Mouse (Mus musculus) kidney, adult 18-20 months (tissue): ENCODE data around the gene Adcy9.

ENCODE experiments used
- DNase-seq: peaks from one replicate; pipeline ENCODE4 v3.0.0; 2021

Gene Adcy9

DNA sequence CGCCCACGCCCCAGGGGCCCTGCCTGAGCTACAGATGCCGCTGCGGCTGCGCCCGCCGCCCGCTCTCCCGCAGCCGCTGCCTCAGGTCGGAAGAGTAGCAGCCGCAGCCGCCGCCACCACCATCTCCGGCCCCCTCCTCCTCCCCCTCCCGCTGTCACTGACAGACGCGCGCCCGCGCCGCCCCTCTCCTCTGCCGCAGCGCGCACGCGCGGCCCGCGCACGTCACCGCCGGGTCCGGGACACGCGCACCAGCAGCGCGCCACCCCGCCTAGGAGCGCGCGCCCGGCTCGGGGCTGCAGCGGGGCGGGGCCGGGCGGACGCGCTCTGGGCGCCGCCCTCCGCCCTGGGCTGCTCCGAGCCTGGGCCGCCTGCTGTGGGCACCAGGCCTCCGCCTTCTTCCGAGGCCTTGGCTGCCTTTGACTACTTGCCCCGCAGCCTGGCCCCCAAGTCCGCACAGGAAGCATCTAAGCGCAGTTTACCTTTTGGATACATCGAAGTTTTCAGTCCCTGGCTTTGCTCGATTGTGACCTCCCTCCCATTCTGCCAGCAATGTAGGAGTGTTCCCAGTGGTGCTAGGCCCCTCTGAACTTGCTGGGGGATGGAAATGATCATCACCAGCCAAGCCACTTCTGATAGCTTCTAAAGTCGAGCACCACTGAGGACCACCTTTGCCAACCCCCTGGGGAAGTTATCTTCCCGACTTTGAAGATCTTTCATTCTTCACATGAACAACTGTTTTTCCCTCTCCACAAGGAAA lies at the start of gene Adcy9:
Adcy9 (minus strand) TSS at position 201 of the 757 bp plus-strand sequence.
- peak; percentile 93 for DNase-seq

GRCm38 (mm10) chr16:4469599-4470352 lies 49.5 kb upstream of the Adcy9 start:
- DNase-seq = no peak

DNA sequence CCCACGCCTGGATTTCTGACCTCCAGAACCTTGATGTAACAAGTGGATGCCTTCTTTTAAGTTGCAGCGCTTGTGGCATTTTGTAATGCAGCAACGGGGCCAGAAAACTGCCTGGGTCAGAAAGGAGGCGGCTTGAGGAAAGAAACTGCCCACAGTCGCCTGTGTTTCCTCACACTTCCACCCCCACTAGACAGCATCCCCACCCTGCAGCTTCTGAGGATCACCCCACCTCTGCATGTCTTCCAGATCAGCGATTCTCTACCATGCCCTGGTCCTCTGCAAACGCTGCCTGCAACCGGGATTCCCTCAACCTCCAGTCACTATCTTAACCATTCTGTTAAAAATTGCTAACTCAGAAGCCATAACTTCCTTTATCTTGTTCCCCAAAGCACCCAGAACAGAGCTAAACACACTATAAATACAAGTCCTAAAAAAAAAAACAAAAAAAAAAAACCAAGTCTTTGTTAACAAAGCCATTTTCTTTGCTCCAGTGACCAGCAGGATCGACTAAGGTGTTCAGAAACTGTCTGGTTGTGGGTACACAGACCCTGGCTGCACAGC lies 44.3 kb upstream of the Adcy9 start:
- DNase-seq = no peak

- no peak for DNase-seq
Measured at GRCm38 (mm10) chr16:4457927-4458326, 37.6 kb upstream of the Adcy9 start.

GRCm38 (mm10) chr16:4456391-4456790 lies 36.1 kb upstream of the Adcy9 start:
- no peak for DNase-seq

GRCm38 (mm10) chr16:4455693-4456092 lies 35.4 kb upstream of the Adcy9 start:
- DNase-seq = no peak

DNA sequence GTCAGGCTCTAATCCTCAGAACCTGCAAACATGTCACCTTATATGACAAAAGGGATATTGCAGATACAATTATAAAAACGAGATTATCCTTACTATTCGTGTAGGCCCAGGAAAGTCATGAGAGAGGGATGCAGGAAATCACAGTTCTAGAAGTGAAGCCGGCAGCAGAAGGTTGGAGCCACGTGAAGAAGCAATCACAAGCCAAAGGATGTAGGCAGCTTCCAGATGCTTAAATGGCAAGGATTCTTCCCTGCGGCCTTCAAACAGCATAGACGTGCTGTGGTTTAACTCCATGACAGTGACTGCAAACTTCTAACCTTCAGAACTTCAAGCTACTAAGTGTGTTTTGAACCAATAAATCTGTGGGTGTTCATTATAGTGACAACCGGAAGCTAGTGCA lies 34.3 kb upstream of the Adcy9 start:
- DNase-seq = no peak

DNA sequence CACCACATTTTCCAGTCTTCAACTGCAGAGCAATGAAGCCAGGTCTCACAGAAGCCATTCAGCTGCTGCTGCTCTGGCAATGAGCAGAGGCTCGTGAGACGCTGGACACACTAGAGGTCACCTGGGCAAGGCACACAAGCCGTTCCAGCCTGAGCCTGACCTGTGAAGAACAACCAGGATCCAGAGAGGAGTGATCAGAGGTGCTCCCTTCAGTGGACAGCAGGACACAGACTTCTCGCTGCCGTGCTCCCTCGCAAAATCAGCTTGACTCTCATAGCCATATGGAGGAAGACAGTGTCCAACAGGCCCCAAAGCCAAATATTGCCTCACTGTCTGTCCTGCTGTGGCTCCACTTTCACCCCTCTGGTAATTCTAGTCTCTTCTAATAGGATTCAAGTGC lies 29.1 kb upstream of the Adcy9 start:
- DNase-seq = no peak

- peak; percentile 48 for DNase-seq
Measured at GRCm38 (mm10) chr16:4448235-4448634, 27.9 kb upstream of the Adcy9 start.

DNA sequence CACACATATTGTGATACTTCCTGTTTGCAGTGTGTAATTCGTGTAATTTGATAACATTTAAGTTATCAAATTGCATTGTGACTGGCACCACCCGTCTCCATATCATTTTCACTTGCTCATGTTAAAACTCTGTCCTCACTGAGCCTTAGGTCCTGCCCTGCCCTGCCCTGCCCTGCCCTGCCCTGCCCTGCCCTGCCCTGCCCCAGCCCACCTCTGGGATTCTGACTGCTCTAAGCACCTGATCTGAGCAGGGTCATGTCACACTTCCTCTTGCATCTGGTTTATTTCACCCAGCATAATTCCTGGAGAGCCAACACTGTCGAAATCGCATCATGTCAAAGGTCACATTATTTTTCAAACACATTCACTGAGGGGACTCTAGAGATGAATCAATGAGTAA lies 26.1 kb upstream of the Adcy9 start:
- DNase-seq = no peak

DNA sequence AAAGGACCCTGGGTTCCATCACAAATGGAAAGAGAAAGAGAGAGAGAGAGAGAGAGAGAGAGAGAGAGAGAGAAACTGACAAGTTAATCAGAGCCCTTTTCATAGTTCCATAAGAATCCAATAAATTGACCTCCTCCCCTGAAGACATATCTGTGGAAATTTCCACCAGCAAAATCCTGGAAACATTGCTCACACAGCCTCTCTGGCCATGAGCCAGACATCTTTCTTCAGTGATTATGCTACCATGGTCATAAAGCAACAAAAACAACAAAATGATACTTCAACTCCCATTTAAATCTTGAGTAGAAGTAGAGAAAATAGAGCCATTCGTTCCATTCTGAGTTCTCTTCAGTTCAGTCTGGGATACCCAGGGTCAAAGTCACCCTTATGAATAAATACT lies 24.1 kb upstream of the Adcy9 start:
- DNase-seq = no peak

GRCm38 (mm10) chr16:4439302-4440066 lies 19.2 kb upstream of the Adcy9 start:
- DNase-seq = peak; percentile 66

DNA sequence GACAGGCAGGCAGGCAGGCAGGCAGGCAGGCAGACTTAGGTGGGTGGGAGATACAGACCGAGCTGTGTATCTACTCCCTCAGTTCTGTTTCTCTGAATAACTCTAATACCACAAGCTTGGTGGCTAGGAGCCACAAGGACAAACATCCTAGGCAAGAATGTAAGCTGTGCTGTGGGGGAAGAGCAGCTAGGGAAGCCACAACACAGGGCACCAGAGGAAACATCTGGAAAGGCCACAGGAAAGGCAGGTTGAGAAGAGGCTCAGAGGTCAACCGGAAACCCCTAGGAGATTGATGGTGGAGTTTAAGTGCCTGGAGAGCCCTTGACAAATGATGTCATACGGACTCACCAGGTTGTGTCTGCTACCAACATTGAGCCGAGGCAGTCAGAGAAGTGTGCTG lies 16.4 kb upstream of the Adcy9 start:
- no peak for DNase-seq

- DNase-seq = no peak
Measured at GRCm38 (mm10) chr16:4435371-4435770, 15.1 kb upstream of the Adcy9 start.

- no peak for DNase-seq
Measured at GRCm38 (mm10) chr16:4431841-4432240, 11.5 kb upstream of the Adcy9 start.

DNA sequence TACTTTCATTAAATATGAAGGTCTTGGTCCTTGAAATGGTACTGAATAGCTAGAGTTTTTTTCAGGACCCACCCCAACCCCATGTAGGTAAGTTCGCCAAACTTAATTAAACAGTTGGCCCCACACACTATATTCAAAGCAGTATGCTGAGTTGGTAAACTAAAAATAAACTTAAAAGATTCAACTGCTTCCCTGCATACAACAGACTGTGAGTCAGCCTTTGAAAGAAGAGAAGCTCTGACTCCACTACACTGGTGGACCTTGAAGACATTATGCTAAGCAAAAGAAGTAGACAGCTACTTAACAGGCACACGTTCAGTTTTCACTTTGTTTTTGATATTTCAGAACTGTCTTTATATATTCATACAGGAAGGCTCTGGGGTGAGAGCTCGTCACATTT lies 10.7 kb upstream of the Adcy9 start:
- DNase-seq = no peak

DNA sequence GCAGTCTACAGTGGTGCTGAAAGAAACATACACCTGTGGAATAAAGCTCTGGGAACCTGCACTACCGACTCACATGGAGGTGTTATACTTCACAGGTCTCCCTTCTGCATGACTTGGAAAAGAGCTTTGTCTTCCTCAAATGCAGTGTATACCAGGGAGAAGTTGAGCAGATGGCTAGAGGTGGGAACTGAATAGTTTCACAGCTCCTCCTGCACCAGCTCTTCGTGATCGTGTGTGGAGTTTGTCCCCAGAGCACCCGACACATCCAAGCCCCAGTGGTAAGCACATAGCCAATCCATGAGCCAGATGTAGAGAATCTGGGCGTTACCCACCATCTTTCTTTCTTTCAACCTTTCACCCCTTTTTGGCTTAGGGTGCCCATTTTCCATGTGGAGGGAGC lies 9.9 kb upstream of the Adcy9 start:
- no peak for DNase-seq

GRCm38 (mm10) chr16:4425658-4426234 lies 5.4 kb upstream of the Adcy9 start:
- DNase-seq = no peak

GRCm38 (mm10) chr16:4423613-4424012 lies 3.3 kb upstream of the Adcy9 start:
- no peak for DNase-seq

DNA sequence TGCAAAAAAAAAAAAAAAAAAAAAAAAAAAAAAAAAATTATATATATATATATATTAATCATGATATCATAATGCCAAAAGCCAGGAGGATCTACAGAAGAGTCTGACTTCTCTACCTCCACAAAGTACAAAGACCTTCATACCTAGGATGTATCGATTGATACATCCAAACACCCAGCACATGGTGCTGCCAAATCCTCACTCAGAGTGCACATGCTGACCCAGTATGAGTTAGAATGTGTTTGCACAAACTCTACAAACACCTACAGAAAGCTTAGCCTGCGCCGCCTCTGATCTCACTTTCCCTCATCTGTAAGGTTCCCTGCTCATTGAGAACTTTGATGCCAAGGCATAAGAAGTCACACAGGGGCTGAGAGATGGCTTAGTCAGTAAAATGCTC lies 2.7 kb upstream of the Adcy9 start:
- DNase-seq = no peak

DNA sequence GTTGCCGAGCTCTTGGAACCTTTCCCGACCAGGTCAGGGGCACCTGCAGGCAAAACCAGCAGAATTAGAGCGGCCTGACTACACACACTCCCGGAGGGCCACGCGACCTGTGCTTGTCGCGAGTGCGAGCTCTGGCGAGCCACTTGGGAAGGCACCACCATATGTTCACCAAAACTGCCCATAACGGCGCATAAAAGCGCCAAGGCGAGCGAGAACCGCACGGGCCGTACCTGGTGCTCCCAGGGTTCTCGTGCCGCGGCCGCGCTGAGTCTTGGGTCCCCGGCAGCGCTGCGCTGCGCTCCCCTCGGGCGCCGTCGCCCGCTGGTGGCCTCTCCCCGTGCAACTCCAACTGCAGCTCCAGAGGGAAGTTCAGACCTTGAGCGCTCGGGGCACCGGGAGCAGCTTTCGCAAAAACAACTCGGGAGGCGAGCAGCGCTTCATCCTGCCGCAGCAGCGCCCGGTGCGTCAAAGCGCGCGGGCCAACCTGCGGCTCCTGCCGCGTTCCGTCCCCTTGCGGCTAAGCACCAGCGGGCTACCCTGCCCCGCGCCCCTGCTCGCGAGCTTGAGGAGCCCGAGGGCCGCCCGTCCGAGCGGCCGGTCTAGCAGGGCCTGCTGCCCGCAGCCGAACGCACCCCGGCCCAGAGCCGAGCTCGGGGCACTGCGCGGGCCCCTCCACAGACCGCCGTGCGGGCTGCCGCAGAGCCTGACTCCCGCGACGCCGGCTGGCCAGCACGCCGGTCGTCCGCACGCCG lies 576 bp downstream of the Adcy9 start:
- DNase-seq = no peak
